Mouse (Mus musculus): Measurements from ENCODE around the gene Mcemp1. TPM values are rescaled to one million over a fixed set of nuclear protein-coding genes. Genes with fewer than 3 reads are reported as not detected.

The Mcemp1 gene
- polyA plus RNA-seq (2012; rRNA removed), result 0.11 and 0.29 TPM in 2 replicates

DNA sequence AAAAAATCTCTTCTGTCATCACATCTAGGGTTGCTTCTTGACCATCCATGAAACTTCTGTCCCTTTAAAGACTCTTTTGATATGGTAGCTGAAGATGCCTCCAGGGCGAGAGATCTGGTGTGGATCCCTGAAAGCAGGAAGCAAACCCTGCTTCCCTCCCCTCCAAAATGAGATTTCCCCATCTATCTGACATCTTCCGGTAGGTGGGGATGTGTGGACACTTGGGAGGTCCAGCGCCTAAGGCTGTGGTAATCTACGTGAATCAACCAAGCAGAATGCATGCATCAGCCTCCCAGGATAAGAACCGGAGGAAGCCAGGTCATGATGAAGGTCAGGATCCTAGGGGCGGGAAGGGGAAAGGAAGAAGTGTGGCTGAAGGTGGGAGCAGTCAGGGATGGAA, at the start of gene Mcemp1:
Mcemp1 (plus strand) TSS at position 248 of the 400 bp plus-strand sequence.
- TF ChIP-seq POLR2A (IDR thresholded peaks at IDR 0.05; ENCODE audit: borderline replicate concordance, extremely low read depth, insufficient read depth, insufficient read length, poor library complexity, severe bottlenecking), result no peak
- no peak for TF ChIP-seq CTCF (IDR thresholded peaks at IDR 0.05; ENCODE audit: borderline replicate concordance, extremely low read depth, insufficient read depth, insufficient read length)
- DNase-seq (ENCODE audit: low read depth), result no peak

DNA sequence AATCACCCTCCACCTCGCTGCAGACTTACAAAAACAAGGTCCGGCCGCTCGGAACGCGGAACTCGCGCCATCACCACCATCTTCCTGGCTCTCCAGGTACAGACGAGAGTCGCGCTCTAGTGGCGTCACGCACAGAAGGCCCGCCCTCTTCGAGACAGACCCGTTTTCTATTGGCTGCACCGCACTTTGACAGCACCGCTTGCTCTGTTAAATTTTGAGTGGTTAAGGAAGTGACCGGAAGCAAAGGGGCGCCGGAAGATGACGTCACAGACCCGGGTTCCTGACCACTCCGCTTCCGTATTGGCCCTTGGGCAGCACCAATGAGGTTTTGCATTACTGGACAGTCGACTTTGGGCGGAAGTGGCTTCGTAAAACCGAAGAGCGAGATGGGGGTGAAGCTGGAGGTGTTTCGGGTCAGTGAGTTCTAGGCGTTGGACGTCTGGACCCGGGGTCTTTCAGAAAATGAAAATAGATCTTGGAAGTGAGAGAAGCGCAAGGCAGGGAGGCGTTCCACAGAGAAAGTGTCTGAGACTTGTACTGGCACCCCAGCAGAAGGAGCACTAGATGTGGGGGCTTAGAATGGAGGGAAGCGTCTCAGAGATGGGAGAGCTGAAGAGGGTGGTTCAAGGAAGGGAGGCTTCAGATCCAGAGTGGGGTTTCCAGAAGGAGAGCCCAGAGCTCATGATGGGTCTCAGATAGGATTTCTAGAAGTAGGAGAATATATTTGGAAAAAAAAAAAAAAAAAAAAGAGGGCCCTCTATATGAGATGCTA, 44.2 kb upstream of the Mcemp1 start, which contains the start of the genes Xab2 and Pet100:
Xab2 (minus strand) TSS at position 118 of the 772 bp plus-strand sequence.
Pet100 (plus strand) TSS at position 350 of the 772 bp plus-strand sequence.
- TF ChIP-seq POLR2A (IDR thresholded peaks at IDR 0.05; ENCODE audit: borderline replicate concordance, extremely low read depth, insufficient read depth, insufficient read length, poor library complexity, severe bottlenecking) (peak; percentile 42; the same call in 1 of the 2 replicates), CTCF (IDR thresholded peaks at IDR 0.05; ENCODE audit: borderline replicate concordance, extremely low read depth, insufficient read depth, insufficient read length) (no peak)
- peak; percentile 100 for DNase-seq (ENCODE audit: low read depth)

DNA sequence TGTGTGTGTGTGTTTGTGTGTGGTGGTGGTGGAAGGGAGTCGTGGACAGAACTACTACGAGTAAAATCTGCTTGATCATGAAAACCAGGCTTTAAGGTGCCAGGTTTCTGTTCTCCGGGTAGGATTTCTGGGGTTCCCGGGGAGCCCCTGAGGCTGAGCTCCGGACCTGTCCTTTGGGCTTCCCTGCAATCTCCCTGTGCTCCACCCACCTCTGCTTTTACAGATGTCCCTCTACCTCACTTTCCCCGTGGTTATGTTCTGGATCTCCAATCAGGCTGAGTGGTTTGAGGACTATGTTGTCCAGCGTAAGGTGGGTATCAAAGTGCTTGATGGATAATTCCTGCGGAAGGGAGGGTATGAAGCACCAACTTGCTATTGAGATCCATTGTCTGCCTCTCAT, 43.4 kb upstream of the Mcemp1 start:
- TF ChIP-seq POLR2A (IDR thresholded peaks at IDR 0.05; ENCODE audit: borderline replicate concordance, extremely low read depth, insufficient read depth, insufficient read length, poor library complexity, severe bottlenecking) (no peak), CTCF (IDR thresholded peaks at IDR 0.05; ENCODE audit: borderline replicate concordance, extremely low read depth, insufficient read depth, insufficient read length) (no peak)

DNA sequence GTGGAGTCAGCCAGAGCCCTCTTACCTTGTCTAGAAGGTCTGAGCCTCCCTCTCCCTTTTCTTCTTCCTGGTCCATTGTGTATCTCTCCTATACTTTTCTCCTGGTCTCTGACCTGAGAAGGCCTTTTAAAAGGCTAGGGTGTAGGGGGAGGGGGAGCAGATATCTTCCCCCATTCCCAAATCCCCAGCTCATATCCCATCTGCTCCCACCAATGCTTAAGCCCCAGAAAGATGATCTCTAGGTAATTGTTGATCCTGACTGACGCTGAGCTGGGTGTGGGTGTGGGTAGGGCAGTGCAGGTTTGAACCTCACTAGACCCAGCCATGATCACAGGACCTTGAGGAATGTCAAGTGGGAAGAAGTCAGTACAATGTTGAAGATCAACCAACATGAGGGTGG, 40.1 kb upstream of the Mcemp1 start, which contains the start of gene Pcp2:
Pcp2 (minus strand) TSS at position 101 of the 400 bp plus-strand sequence.
- TF ChIP-seq POLR2A (IDR thresholded peaks at IDR 0.05; ENCODE audit: borderline replicate concordance, extremely low read depth, insufficient read depth, insufficient read length, poor library complexity, severe bottlenecking) (no peak), CTCF (IDR thresholded peaks at IDR 0.05; ENCODE audit: borderline replicate concordance, extremely low read depth, insufficient read depth, insufficient read length) (no peak)
- DNase-seq (ENCODE audit: low read depth), result no peak

More for the DNA sequence above, 43.4 kb upstream of the Mcemp1 start:
- no peak for DNase-seq (ENCODE audit: low read depth)

DNA sequence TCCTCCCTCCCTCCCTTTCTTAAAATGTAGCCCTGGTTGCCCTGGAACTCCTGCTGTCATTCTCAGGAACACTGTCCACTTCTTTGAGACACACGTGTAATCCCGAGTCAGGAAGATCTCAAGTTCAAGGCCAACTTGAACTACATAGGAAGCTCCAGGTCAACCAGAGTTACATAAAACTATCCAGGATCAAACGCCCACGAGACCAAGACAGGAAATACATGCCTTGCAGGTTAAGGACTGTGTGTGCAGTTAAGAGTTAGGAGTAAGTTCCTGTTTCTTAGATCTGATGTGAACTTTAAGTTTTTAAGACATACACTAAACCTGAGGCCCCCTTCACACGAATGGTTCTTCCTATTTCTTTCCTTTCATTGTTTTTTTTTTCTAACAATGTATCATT, 38.6 kb upstream of the Mcemp1 start:
- no peak for DNase-seq (ENCODE audit: low read depth)
- TF ChIP-seq POLR2A (IDR thresholded peaks at IDR 0.05; ENCODE audit: borderline replicate concordance, extremely low read depth, insufficient read depth, insufficient read length, poor library complexity, severe bottlenecking) (no peak), CTCF (IDR thresholded peaks at IDR 0.05; ENCODE audit: borderline replicate concordance, extremely low read depth, insufficient read depth, insufficient read length) (no peak)

DNA sequence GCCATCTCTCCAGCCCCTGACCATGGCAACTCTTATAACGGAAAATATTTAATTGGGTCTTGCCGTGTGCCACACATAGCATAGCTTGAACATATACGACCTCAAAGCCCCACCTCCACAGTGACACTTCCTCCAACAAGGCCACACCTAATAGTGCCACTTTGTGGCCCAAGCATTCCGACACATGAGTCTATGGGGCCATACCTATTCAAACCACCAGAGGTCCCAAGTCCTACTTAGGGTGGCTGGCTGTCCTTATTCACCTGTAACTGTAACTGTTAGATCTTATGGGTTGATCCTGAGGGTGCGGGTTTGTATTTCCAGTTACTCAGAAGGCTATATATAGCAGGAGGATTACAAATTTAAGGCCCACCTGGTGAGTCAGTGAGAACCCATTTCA, 37.5 kb upstream of the Mcemp1 start:
- no peak for TF ChIP-seq POLR2A (IDR thresholded peaks at IDR 0.05; ENCODE audit: borderline replicate concordance, extremely low read depth, insufficient read depth, insufficient read length, poor library complexity, severe bottlenecking)
- peak; percentile 43; the same call in 1 of the 2 replicates for TF ChIP-seq CTCF (IDR thresholded peaks at IDR 0.05; ENCODE audit: borderline replicate concordance, extremely low read depth, insufficient read depth, insufficient read length)
- DNase-seq (ENCODE audit: low read depth), result peak; percentile 36

DNA sequence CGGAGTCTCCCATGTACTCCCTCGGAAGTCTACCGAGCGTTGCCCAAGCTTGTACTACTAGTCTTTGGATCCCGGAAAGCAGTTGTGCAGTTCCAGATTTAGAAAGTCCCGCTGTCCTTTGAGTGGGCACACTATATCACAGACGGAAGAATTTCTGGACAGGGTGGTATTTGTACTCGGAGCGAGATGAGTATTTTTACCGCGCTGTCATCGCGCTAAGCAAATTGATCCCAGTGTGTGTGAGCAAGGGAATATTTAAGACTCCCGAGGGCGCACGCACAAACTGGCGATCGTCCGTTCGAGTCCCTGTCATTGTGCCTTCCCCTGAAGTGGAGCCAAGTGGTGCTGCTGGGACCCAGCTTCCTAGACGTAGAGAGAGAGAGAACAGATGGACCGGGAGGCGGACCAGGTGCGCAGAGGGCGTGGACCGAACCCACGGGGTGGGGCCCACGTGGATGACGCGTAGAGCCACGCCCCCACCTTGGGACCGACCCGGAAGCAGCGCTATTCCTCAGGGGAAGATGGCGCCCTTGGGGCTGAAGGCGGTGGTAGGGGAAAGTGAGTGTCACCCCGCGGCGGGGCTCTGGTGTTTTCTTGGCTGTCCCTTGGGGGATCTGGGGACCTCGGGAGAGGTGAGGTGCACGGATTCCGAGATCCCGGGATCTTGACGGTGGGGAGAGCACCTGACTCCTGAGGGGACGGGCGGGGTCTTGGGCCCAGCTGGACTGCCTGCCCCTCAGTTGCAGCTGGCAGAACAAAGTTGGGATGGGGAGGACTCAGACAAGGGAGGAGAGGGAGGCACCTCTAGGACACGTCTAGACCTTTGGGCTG, 34.7 kb upstream of the Mcemp1 start, which contains the start of gene Stxbp2:
Stxbp2 (plus strand) TSS at position 309 of the 831 bp plus-strand sequence.
- DNase-seq (ENCODE audit: low read depth), result peak; percentile 73
- TF ChIP-seq CTCF (IDR thresholded peaks at IDR 0.05; ENCODE audit: borderline replicate concordance, extremely low read depth, insufficient read depth, insufficient read length), result no peak
- TF ChIP-seq POLR2A (IDR thresholded peaks at IDR 0.05; ENCODE audit: borderline replicate concordance, extremely low read depth, insufficient read depth, insufficient read length, poor library complexity, severe bottlenecking), result peak; percentile 19; the same call in 1 of the 2 replicates

DNA sequence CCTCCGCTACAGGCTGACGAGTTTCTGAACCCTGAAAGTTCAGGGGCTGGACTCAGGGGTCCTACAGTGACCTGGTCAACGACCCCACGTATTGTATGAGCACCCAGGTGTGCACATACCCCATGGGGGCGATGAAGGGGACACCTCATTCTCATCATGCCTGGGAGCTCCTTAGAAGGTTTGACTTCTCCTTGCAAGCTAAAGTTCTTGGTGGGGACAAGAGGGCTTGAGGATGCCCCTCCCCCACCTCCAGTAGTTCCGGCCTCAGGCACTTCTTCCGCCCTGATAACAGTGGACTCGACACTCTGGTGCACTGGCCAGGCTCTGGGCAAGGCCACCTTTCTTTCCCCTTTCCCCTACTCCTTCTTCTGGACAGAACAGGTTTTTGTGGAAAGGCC, 34.1 kb upstream of the Mcemp1 start:
- TF ChIP-seq POLR2A (IDR thresholded peaks at IDR 0.05; ENCODE audit: borderline replicate concordance, extremely low read depth, insufficient read depth, insufficient read length, poor library complexity, severe bottlenecking) (no peak), CTCF (IDR thresholded peaks at IDR 0.05; ENCODE audit: borderline replicate concordance, extremely low read depth, insufficient read depth, insufficient read length) (no peak)
- DNase-seq (ENCODE audit: low read depth), result no peak

DNA sequence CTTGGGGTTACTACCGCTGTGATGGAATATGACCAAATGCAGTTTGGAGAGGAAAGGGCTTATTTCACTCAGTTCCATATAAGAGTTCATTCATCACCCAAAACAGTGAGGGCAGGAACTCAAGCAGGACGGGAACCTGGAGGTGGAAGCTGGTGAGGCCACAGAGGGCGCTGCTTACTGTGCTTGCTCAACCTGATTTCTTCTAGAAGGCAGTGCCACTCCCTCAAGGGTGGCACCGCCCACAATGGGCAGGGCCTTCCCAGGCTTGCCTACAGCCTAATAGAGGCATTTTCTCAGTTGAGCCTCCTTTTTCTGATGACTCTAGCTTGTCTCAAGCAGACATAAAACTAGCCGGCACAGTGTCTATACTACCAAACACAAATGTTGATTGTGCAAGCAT, 19.8 kb upstream of the Mcemp1 start:
- DNase-seq (ENCODE audit: low read depth), result no peak
- TF ChIP-seq POLR2A (IDR thresholded peaks at IDR 0.05; ENCODE audit: borderline replicate concordance, extremely low read depth, insufficient read depth, insufficient read length, poor library complexity, severe bottlenecking) (no peak), CTCF (IDR thresholded peaks at IDR 0.05; ENCODE audit: borderline replicate concordance, extremely low read depth, insufficient read depth, insufficient read length) (no peak)

DNA sequence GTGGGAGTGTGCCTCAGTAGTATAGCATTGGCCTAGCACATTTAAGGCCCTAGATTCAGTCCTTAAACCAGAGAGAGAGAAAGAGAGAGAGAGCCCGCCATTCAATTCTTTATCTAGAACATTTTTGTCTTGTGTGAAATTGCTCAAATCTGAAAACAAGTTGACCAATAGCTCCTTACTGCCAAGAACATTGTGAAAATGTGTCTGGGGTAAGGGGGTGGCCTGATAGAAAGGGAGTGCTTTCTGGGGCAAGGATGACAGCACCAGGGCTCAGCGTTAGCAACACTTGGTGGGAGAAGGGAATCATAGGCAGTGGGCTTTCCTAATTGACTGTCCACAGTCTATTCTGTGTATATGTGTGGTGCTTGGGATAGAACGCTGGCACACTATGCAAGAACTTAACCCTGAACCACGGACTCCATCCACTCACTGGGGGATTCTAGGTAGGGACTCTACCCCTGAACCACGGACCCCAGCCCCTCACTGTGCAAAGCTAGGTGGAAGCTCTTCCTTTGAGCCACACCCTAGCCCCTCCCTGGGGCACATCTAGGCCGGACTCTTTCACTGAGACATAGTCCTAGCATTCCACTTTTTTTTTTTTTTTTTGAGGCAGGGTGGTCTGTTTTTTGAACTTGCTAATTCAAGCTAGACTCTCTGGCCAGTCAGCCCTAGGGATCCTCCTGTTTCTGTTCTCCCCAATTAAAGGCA, 18.6 kb upstream of the Mcemp1 start:
- TF ChIP-seq POLR2A (IDR thresholded peaks at IDR 0.05; ENCODE audit: borderline replicate concordance, extremely low read depth, insufficient read depth, insufficient read length, poor library complexity, severe bottlenecking) (no peak), CTCF (IDR thresholded peaks at IDR 0.05; ENCODE audit: borderline replicate concordance, extremely low read depth, insufficient read depth, insufficient read length) (no peak)
- no peak for DNase-seq (ENCODE audit: low read depth)
